Mouse (Mus musculus) liver, embryonic 14.5 days (tissue): ENCODE measurements at regions not wholly inside any gene's neighbourhood (a gene's known extent, or its start where the extent isn't known, plus 50 kb on each side); places are given as distances from the start of the nearest gene placed in this dataset.

Source experiments
- ATAC-seq: fragments of 200-750 bp; cut with Nextera tagmentation; 2 replicates; pipeline ENCODE4 v1.8.0; 2017; ENCODE audit warnings: moderate number of reproducible peaks, mild to moderate bottlenecking, moderate library complexity; ENCODE audit not compliant: insufficient read depth
- DNase-seq, 3 experiments: peaks; one replicate each; pipeline ENCODE4 v3.0.0-alpha.2; 2012 to 2013; ENCODE audit warnings: low read depth in 3 of 3, low spot score in 3 of 3
- H3K27ac ChIP-seq: fragments of 300-500 bp; sonication (generic); 2 replicates; pipeline ENCODE4 v1.5.1; 2014; ENCODE audit warnings: moderate library complexity, mild to moderate bottlenecking, control low read depth, inconsistent platforms
- H3K27me3 ChIP-seq: fragments of 300-500 bp; sonication (generic); 2 replicates; pipeline ENCODE4 v1.6.1; 2014; ENCODE audit warnings: mild to moderate bottlenecking, low read length, moderate library complexity; ENCODE audit not compliant: control insufficient read depth, insufficient read depth
- H3K36me3 ChIP-seq: fragments of 300-500 bp; sonication (generic); replicated peaks from 2 replicates; pipeline ENCODE4 v1.6.1; 2014; ENCODE audit warnings: low read depth; ENCODE audit not compliant: control insufficient read depth, insufficient read depth
- H3K4me1 ChIP-seq, 2 experiments: fragments of 200-500 bp in 1 of 2; fragments of 300-500 bp in 1 of 2; sonication (generic) in 1 of 2; replicated peaks; 2 replicates each; pipeline ENCODE4 v1.6.1; 2012 to 2014; ENCODE audit warnings: antibody characterized with exemption in 1 of 2, inconsistent platforms in 1 of 2, low read length in 1 of 2; ENCODE audit not compliant: control insufficient read depth in 2 of 2, insufficient read depth in 2 of 2
- H3K4me2 ChIP-seq: fragments of 300-500 bp; sonication (generic); 2 replicates; pipeline ENCODE4 v1.6.1; 2014; ENCODE audit warnings: low read depth, mild to moderate bottlenecking, control low read depth, moderate library complexity
- H3K4me3 ChIP-seq, 2 experiments: fragments of 200-500 bp in 1 of 2; fragments of 300-500 bp in 1 of 2; sonication (generic) in 1 of 2; 2 replicates each; pipeline ENCODE4 v1.5.1; 2012 to 2014; ENCODE audit warnings: low read depth in 2 of 2, low read length in 2 of 2, mild to moderate bottlenecking in 2 of 2, control low read depth in 1 of 2, inconsistent platforms in 1 of 2, moderate library complexity in 1 of 2; ENCODE audit not compliant: insufficient read depth in 1 of 2
- H3K9ac ChIP-seq: fragments of 300-500 bp; sonication (generic); replicated peaks from 2 replicates; pipeline ENCODE4 v1.6.1; 2014; ENCODE audit warnings: mild to moderate bottlenecking, control low read depth, moderate library complexity
- H3K9me3 ChIP-seq: fragments of 300-500 bp; sonication (generic); 2 replicates; pipeline ENCODE4 v1.6.1; 2016; ENCODE audit warnings: low read length, mixed read lengths; ENCODE audit not compliant: control insufficient read depth
- CTCF ChIP-seq: IDR thresholded peaks from 2 replicates; pipeline ENCODE4 v1.5.1; 2016; ENCODE audit warnings: antibody characterized with exemption, low read depth, control low read depth
- EP300 ChIP-seq: IDR thresholded peaks from 2 replicates; pipeline ENCODE4 v1.6.1; 2016; ENCODE audit warnings: antibody characterized with exemption, low read depth
- WGBS: fragments of 180-500 bp; shearing (Covaris S2); extraction: QIAGEN DNeasy Blood & Tissue Kit; methylation state at CpG from one replicate; pipeline ENCODE4 v1.1.7; 2014; ENCODE audit not compliant: insufficient replicate concordance; 5-methylcytosine and 5-hydroxymethylcytosine counted together

GRCm38 (mm10) chr2:179142313-179142712 is 299.9 kb upstream of the Cdh4 start:
- TF ChIP-seq CTCF = no peak
- no peak for TF ChIP-seq EP300
- DNase-seq (no peak), ATAC-seq (no peak)
- no peaks in the 10 kb centered on the region for H3K9me3 ChIP-seq
- H3K27ac ChIP-seq = no peak overlapping the region
- no peaks in the 10 kb centered on the region for H3K4me1 ChIP-seq
- H3K27me3 ChIP-seq = no peaks in the 10 kb centered on the region
- no peak overlapping the region for H3K4me3 ChIP-seq
- WGBS = 68% methylated on average over 8 of the region's 8 CpGs
- no peak overlapping the region for H3K4me2 ChIP-seq
- H3K9ac ChIP-seq = no peak overlapping the region
- no peaks in the 10 kb centered on the region for H3K36me3 ChIP-seq

DNA sequence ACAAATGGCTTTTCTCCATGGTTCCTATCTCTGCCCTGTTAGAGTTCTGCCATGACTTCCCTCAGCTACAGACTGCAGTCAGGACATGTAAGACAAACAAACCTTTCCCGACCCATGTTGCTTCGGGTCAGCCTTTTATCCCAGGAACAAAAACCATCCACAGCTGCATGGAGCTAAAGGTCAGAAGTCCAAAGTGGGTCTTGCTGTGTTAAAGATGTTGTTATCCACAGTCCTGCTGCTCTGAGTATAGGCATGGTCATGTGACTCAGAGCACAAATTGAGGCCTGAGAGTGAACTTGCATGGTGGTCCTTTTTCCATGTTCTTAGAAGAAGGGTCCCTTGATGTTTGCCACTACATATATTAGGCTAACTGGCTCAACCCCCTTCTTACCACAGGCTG is 296.5 kb upstream of the Cdh4 start:
- Histone ChIP-seq H3K36me3 (no peaks in the 10 kb centered on the region), H3K4me3 (no peak overlapping the region), H3K27me3 (no peaks in the 10 kb centered on the region), H3K9me3 (no peaks in the 10 kb centered on the region), H3K27ac (no peak overlapping the region), H3K9ac (no peak overlapping the region), H3K4me1 (no peaks in the 10 kb centered on the region), H3K4me2 (no peak overlapping the region)
- ATAC-seq = no peak
- no peak for DNase-seq
- WGBS = 46% methylated on average over 2 of the region's 2 CpGs
- no peak for TF ChIP-seq CTCF
- TF ChIP-seq EP300 = no peak

DNA sequence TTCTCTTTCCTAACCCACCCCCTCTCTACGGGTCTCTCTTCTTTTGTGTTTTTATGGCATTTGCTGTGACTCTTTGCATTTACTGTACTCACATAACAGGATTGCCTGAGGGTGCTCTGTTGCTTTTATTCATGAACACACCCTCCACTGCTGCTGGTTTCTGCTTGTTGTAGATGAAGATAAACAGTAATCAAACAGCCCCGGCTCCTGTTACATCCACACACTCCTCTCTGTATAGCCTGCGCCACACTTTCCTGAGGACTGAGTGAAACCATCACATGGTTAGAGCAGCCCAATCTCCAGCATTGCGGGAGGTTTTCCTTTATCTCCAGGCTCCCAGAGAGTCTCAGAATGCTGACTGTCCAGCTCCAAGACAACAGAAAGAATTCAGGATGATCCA is 296.0 kb upstream of the Cdh4 start:
- H3K4me3 ChIP-seq = no peak overlapping the region
- no peaks in the 10 kb centered on the region for H3K4me1 ChIP-seq
- TF ChIP-seq CTCF (no peak), EP300 (no peak)
- H3K27ac ChIP-seq = no peak overlapping the region
- WGBS = 47% methylated on average over 4 of the region's 4 CpGs
- DNase-seq (no peak), ATAC-seq (no peak)
- H3K4me2 ChIP-seq = no peak overlapping the region
- H3K9me3 ChIP-seq = no peaks in the 10 kb centered on the region
- no peak overlapping the region for H3K9ac ChIP-seq
- no peaks in the 10 kb centered on the region for H3K36me3 ChIP-seq
- no peaks in the 10 kb centered on the region for H3K27me3 ChIP-seq

GRCm38 (mm10) chr2:179148194-179148593 is 294.0 kb upstream of the Cdh4 start:
- Histone ChIP-seq H3K27ac (no peak overlapping the region), H3K9me3 (no peaks in the 10 kb centered on the region), H3K36me3 (no peaks in the 10 kb centered on the region), H3K4me3 (no peak overlapping the region), H3K9ac (no peak overlapping the region), H3K4me2 (no peak overlapping the region), H3K27me3 (no peaks in the 10 kb centered on the region), H3K4me1 (no peaks in the 10 kb centered on the region)
- no peak for TF ChIP-seq EP300
- TF ChIP-seq CTCF = no peak
- WGBS = 45% methylated on average over 5 of the region's 5 CpGs
- DNase-seq (no peak), ATAC-seq (no peak)

- H3K36me3 ChIP-seq = no peaks in the 10 kb centered on the region
- H3K9ac ChIP-seq = no peak overlapping the region
- H3K4me3 ChIP-seq = no peak overlapping the region
- H3K4me2 ChIP-seq = no peak overlapping the region
- no peaks in the 10 kb centered on the region for H3K4me1 ChIP-seq
- H3K27me3 ChIP-seq = no peaks in the 10 kb centered on the region
- DNase-seq = no peak
- ATAC-seq = no peak
- H3K27ac ChIP-seq = no peak overlapping the region
- WGBS = 46% methylated on average over 4 of the region's 4 CpGs
- TF ChIP-seq EP300 (no peak), CTCF (no peak)
- H3K9me3 ChIP-seq = no peaks in the 10 kb centered on the region
These were observed 293.6 kb upstream of the Cdh4 start for GRCm38 (mm10) chr2:179148667-179149066.

DNA sequence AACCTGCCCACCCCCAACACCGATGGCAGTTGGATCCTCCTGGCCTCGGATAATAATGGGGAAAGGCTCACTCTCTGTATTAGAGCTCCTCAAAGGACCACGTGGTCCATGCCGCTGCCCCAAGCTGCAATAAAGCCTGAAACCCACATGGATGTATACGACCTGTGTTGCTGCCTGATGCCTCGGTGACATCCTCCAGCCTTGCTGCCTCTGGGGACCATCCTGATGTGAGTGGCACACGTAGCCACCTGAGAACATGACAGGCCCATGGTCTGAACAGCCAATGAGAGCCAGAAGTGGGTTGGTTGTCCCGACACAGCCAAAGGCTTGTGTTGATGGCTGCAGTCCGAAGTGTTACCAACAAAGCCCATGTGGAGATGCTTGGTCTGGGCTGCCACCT is 283.4 kb upstream of the Cdh4 start:
- ATAC-seq = no peak

More for the DNA sequence above, 283.4 kb upstream of the Cdh4 start:
- Histone ChIP-seq H3K4me3 (no peak overlapping the region), H3K27me3 (no peaks in the 10 kb centered on the region), H3K36me3 (no peaks in the 10 kb centered on the region), H3K9ac (no peak overlapping the region), H3K4me1 (no peaks in the 10 kb centered on the region), H3K9me3 (no peaks in the 10 kb centered on the region), H3K4me2 (no peak overlapping the region), H3K27ac (no peak overlapping the region)
- WGBS = 66% methylated on average over 9 of the region's 9 CpGs
- TF ChIP-seq EP300 (no peak), CTCF (no peak)
- DNase-seq = no peak
